Mouse (Mus musculus) heart, adult 9 months (tissue): ENCODE results near the gene Hist3h2ba.

Source experiments
- DNase-seq, 2 experiments: peaks; one replicate each; pipeline ENCODE4 v3.0.0; 2022; ENCODE audit warnings: low spot score in 2 of 2

Hist3h2ba gene

DNA sequence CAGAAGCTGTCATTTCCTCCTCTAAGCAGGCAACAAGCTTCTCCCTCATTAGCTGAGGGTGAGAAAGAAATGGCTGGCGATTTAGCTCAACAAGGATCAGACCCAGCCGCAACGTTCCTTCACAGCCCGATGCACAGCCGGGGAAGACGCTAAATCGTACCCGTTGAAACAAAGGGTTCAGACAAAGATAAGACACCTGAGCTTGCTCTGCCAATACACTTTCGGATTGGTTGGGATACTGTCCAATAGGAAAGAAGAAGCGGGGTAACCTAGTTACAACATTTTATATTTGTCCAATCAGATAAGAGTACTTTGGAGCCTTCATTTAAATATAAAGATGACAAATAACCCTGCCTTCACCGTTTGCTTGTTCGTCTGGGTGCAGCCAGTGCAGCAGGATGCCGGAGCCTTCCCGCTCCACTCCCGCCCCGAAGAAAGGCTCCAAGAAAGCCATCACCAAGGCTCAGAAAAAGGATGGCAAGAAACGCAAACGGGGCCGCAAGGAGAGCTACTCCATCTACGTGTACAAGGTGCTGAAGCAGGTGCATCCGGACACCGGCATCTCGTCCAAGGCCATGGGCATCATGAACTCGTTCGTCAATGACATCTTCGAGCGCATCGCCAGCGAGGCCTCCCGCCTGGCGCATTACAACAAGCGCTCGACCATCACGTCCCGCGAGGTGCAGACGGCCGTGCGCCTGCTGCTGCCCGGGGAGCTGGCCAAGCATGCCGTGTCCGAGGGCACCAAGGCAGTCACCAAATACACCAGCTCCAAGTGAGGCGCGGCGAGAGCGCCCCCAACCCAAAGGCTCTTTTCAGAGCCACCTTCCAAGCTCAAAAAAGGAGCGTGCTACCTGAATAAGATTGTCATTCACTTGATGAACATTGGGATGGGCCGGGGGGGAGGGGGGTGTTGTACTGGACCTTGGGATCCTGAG, at the start of gene Hist3h2ba:
Gene Hist3h2ba, plus strand, starts transcription at position 379 of the 938 bp plus-strand sequence.
- DNase-seq = peak; percentile 69 to 86

DNA sequence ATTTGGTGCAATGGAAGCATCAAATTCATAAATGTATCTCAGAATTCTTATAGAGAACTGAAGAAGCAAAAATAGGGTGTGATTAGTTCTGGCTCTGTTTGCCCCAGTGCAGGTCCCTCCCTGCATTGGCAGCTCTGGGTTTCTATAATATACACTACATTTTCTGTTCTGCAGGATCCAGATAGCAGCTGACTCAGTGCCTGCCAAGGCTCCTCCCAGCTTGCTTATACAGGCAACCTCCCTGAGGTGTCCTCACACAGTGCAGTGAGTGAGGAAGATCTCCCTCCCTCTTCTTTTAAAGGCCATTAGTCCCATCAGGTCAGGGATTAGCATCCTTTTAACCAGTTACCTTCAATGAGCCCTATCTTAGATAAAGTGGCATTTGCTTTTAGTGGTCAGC, 47.6 kb upstream of the Hist3h2ba start:
- DNase-seq = no peak

DNA sequence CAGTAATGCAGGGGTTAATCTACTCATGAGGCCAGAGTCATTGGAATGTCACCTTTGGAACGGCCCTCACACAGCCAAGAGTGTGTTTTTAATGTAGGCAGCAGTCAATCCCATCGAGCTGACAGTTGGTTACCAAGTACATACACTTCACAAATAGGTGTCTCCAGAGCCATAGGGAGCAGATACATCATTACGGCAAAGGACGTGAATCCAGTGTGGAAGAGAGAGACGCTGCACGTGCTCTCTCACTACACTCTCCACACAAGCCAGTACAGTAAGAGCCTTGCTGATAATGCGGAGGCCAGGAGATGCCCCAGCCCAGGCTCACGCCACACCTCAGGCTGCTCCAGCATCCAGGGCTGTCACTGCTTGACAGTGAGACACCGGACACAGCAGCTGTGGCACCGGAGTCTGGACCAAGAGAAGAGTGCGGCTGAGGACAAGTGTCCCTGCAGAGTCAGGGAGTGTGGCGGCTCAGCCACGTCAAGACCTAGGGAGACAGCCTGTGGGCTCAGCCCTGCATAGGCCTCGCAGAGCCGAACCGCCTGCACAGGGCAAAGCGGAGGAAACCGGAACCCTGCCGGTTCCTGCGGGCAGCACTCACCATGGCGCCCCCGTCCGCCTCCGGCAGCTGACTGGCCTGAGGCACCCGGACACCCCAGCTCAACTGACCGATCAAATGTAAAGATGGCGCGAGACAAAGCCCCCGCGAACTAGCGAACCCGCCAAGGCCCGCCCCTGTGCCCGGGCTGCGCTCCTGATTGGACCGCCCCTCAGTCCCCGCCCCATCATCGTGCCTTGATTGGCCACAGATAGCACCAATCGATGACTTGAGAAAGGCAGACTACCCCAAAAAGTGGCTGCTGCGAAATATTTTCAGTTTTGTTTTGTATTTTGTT, 45.0 kb upstream of the Hist3h2ba start, which contains the start of gene Zfp39:
Gene Zfp39, minus strand, starts transcription at position 715 of the 899 bp plus-strand sequence.
- DNase-seq = peak; percentile 97 to 98

DNA sequence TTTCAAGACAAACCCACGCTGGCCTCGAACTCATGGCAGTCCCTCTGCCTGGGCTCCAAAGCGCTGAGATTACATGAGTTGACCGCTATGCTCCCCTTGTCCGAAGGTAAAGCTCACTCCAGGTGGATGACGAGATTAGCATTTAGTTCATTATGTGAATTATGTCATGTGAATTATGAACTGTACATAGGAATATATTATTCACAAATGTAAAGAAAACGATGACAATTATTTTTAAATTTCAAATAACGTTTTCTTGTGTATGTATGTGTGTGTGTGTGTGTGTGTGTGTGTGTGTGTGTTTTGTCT, 44.4 kb upstream of the Hist3h2ba start:
- no peak for DNase-seq

DNA sequence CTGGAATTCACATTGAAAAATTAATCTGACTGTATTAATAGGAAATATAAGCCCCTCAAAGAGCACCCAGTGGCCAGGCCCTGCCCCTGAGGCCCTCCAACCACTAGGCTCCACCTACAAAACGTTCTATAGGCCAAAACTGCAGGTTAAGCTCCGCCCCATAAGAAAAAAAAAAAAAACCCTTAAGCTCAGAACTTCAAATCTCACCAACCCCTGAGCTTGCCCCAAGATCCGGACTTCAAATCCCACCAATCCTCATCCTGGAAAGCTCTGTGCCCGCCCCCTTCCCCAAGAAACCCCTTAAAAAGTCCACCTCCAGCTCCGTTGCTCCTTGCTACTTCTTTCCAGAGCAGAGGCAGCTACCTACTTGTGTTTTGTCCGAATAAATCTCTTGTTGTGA, 43.9 kb upstream of the Hist3h2ba start:
- DNase-seq = peak in 1 of 2 experiments; percentile 30

DNA sequence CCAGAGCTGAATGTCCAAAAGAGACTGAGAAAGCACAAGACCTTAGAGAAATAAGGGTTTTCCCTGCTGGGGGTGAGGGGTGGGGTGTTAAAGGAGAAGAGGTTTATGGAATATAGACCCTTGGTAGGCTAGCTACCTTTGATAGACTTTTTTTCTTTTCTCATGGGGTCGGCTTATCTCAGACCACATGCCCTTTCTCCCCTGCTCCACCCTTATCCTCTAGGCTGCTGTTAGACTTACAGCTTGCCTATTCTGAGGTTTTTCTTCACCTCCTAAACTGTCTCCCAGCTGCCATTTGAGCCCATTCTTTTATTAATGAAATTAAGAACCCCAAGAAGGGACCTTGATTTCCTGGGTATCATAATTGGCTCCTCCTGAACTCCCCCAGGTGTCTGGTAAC, 34.9 kb upstream of the Hist3h2ba start:
- DNase-seq = no peak

DNA sequence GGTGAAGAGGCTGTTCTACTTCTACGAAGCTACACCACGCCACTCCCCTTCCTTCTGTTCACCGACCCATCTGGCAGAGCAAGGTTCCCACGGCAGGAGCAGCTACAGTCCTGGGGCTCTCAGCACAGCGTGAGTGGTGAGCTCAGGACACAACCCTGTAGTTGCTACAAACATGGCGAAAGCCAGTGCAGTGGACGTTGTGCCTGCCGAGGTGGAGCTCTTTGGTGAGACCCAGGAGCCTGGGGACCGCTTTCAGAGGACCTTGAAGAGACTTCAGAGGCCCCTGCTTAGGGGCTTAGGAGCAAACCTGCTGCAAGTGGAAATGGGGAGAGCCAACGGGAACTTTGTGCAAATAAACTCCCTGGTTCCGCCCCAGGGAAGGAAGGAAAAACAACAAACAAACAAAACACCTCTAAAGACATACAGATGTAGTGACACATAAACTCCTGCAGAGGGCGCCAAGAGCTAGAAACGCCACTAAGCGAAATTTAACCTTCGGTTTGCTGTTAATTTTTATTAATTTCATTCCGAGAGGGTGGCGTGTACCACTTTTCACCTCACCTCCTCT, 34.2 kb upstream of the Hist3h2ba start:
- DNase-seq = no peak

DNA sequence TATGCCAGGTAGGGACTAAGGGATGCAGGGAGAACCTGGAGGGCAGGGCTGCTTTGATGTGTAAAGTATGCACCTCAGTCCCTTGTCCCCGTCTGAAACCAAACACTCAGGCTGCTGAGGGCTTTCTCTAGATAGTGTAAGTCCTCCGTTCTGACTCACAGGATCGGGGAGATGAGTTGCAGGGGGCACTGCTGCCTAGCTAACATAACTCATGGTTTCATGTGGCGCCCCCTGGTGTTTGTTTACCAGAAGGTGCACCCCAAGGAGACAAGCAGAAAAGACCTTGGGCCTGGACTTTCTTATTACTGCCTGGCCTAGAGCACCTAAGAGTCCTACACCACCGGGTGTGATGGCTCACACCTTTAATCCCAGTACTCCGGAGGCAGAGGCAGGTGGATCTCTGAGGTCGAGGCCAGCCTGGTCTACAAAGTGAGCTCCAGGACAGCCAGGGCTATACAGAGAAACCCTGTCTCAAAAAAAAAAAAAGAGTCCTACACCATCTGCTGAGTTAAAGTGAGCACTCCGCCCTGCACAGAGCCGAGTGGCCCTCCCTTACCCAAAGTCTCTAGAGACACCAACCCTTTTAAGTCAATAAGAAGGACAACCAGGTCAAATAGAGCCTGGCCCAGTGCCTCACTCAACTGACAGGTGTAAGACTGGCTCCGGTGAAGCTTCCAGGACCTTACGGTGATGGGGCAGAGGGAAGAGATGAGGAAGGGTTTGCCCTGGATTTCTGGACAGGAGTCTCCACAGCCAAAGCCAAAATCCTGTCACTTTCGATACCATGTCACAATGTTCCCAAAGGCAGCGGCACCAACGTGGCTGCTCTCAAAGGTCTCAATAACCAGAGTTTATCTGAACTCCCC, 31.6 kb upstream of the Hist3h2ba start:
- DNase-seq = no peak

DNA sequence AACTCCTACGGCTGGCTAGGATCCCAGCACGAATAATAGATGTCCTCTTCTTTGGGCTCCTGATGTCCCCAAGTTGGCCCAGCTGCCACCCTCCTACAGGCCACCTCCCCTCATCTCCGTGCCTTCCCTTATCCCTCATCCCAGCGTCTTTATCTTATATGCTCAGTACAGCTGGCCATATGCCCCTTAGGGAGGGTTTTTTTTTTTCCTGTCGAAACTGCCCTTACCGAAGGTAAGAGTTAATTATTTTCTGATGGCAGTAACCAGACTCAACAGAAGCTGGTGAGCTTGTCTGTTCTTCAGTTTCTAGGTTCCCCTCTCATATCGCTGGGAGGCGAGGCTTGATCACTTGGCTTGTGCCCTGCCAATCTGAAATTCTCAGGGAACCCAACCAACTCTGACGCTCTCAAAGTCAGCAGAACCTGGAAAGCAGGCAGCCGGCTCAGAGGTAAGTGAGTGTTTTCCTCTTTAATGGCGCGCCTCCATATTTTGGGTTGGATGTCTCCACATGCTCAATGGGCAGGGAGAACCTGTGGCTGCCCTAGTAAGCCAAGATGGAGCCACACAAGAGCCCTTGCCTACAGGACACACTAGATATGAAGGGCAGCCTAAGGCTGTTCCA, 30.9 kb upstream of the Hist3h2ba start, which contains the start of gene Btnl10:
Gene Btnl10, plus strand, starts transcription at position 164 of the 622 bp plus-strand sequence.
- no peak for DNase-seq

DNA sequence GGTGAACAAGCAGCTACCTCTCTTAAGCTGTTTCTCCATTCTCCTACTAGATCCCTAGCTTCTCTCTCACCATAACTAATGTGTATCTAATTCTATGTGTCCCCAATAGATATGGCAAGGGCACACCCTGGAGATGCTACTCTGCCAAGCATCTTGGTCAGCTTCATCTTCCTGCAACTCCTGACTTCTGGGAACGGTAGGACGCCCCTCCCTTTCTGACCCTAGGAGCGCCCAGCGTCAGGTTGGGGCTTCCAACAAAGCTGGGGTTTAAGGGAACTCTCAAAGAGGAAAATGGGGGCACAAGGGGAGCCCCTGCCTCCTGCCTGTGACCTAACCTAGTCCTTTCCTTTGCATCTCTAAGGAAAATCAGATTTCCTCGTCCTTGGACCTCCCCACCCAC, 30.0 kb upstream of the Hist3h2ba start:
- DNase-seq = no peak

DNA sequence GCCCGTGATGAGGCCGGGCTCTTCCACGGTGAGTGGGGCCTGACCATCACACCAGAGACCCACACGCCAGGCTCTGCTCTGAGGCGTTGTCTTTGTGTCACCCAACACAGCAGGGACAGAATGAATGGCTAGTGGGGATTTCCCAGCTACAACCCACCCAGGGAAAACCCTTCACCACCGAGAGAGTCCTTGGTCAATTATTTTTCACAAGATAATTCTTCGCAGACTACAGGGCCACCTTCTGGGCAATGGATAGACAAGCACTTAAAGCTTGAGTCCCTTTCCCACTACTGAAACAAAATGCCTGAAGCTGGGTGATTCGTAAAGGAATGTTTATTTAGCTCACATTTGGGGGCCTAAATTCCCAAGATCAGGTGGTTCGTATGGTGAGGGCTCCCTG, 26.3 kb upstream of the Hist3h2ba start:
- DNase-seq = no peak

DNA sequence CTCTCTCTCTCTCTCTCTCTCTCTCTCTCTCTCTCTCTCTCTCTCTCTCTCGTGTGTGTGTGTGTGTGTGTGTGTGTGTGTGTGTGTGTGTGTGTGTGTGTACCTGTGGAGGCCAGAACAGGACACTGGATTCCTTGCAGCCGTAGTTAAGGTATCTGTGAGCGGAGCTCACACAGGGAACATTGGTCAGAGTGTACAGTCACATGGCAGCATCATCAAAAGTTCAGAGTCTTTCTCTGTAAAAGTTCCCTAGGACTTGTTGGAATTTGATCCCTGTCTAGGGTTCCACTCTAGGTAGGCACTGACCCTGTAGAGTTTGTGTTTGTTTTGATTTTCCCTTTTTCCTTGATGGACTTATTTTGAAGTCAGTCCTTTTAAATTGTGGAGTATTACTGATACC, 22.1 kb upstream of the Hist3h2ba start:
- DNase-seq = no peak

DNA sequence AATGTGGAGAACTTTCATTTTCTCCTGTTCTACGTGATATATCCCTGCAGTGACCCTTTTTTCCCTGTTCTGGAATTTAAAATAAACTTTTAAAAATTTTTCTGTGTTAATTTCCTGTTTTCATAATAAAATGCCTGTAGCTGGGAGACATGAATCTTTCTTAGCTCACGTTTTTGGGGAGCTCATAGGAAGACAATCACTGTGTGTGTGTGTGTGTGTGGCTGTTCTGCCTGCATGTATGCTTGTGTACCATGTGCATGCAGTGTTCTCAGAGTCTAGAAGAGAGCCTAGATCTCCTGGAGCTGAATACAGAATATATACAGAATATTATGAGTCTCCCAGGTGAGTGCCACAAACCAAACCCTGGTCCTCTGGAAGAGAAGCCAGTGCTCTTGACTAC, 21.7 kb upstream of the Hist3h2ba start:
- DNase-seq = no peak

DNA sequence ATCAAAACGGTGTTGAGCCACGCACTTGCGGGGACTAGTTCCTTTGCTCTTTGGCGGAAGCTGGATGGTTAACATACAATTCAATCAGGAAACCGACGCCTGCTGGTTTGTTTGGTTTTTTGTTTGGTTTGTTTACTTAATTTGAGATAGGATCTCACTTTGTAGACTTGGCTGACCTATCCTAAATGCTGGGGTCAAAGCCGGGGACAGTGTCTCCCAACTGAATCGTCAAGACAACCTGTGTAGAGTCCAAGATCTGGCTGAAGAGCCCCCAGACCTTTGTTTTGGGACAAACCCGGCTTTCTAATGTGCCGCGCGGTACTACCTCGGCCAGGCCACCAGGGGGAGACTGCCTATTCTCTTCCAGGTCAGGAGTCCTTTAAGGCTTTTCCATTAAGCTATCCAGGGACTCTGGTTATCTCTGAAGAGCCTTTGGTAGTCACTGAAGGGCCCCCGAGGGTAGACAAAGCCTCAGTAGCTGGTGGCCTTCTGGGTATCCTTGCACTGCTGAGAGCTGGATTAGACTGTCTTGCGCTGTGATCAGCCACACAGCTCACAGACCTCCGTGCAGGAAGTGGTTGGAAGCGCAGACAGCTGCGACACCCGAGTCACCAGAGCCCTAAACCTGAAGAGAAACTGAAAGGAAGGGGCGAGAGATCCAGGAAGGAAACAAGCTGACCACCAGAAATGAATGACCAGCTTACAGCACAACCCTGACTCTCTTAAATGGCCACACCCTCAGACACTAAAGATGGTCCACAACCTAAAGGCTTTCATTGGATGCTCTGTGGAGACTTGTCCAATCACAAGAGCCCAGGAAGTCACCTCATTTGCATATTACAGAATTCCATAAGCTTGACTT, 20.7 kb upstream of the Hist3h2ba start:
- peak; percentile 59 to 79 for DNase-seq

DNA sequence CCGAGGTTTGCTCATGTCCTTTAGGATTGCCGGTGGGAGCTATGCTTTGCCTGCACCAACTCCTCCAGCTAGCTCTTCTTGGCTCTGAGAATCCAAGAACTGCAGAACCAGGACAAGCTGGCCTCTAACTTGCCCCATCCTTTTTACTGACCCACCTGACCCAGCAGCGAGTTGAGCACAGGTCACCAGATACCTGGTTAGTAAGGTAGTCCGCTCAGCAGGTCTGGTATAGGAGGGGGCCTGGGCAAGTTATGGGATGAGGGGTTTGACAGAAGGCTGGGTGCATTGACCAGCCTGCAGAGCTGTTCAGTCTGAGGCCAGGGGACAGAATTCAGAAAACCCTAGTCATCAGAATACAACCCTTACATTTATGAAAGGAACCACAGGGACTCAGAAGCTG, 19.7 kb upstream of the Hist3h2ba start:
- DNase-seq = no peak

DNA sequence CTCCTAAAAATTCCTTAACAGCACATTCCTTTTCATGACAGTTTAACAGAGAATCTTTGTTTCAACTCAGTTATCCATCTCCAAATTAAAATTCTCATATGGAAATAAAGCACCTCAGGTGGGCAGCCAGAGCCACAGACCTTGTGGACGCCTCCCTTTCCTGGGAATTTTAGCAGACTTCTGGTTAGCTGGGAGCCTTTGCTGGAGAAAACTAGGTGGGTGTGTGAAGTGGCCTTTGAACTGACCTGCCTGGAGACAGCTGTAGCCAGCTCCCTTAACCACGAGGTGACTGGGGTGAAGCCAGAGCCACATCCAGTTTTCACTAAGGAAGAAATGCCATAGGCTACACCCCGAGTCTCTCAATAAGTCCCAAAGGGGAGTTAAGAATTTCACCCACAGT, 19.1 kb upstream of the Hist3h2ba start:
- no peak for DNase-seq

DNA sequence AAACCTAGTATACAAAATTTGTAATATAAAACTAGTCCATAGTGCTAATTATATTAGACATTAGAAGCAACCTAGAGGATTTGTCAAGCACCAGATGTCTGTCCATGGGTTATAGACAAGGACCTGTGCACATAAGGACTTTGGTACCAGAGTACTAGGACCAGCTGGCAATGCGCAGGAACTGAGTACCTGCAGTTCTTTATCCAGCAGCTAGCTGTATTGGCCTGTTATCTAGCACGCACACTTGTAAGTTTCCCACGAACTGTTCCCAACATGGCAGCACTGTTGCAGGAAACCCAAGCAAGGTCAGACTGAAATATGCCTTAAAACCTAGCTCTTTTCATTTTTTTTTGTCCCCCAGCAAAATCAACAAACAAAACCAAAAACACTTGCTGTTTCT, 18.5 kb upstream of the Hist3h2ba start:
- no peak for DNase-seq

DNA sequence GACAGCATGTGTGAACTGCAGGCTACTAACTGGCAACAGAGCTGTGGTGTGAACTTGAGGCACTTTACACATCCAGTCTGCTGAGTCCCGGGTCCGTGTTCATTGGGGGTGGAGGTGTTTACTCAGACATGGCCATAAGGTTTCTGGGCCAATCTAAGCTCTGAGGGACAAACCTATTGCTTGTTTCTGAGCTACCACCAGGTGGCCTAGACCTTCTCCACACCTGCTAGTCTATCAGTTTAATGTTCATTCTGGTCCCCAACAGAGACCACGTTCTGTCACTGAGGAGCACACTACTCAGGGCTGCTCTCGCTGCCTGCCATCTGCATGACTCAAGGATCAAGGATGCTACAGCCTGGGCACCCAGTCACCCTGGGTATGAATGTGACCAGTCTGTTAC, 17.1 kb upstream of the Hist3h2ba start:
- no peak for DNase-seq

DNA sequence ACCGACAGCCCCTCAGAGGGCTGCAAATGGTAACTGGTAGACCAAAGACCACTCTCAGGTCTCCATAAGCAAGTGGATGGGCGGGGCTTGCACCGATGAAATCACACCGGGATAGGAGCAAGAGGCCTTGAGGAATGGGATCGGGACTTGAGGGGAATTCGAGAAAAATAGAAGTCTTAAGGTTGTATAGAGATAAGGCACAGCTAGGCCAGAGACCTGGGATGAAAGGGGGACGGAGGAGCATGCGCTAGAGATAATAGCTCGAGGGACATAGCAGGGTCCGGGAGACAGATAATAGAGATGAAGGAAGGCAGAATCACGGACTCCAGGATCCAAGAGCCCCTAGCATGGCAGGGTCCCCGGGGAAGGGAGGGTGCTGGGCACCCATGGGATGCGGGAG, 10.8 kb upstream of the Hist3h2ba start:
- DNase-seq = no peak
